Mouse (Mus musculus) layer of hippocampus, postnatal 10 days (tissue): ENCODE data around the gene Gm9857. TPM values are rescaled to one million over a fixed set of nuclear protein-coding genes. Genes with fewer than 3 reads are reported as not detected.

Experiments used
- DNase-seq, 2 experiments: peaks; one replicate each; pipeline ENCODE4 v3.0.0; 2021; ENCODE audit warnings: low spot score in 2 of 2
- total RNA-seq, 2 experiments: library from RNA; stranded (reverse); gene quantifications; 2 replicates each; pipeline ENCODE4 v1.2.3; 2021

The Gm9857 gene
- total RNA-seq, 2 experiments from 2014 or later = not detected

- no peak for DNase-seq
Observed at GRCm38 (mm10) chr3:108926308-108926707, 13.9 kb downstream of the Gm9857 start.

DNA sequence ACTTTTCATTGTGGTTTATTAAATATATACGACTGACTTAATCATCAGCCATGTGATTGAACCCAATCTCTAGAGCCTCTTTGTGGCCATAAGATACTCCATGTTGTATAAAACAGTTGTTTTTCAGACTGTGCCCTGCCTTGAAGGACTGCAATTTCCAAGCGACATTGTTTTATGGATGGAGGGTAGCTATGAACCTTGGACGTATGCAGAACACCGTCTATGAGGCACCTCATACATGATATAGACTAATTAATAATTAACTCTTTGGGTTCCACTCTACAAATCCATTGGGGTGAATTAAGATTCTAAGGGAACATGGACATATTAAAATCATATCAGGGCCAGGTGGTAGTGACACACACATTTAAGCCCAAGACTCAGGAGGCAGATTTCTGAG, 14.6 kb downstream of the Gm9857 start:
- no peak for DNase-seq

- no peak for DNase-seq
Observed at GRCm38 (mm10) chr3:108921822-108922221, 18.4 kb downstream of the Gm9857 start.

DNA sequence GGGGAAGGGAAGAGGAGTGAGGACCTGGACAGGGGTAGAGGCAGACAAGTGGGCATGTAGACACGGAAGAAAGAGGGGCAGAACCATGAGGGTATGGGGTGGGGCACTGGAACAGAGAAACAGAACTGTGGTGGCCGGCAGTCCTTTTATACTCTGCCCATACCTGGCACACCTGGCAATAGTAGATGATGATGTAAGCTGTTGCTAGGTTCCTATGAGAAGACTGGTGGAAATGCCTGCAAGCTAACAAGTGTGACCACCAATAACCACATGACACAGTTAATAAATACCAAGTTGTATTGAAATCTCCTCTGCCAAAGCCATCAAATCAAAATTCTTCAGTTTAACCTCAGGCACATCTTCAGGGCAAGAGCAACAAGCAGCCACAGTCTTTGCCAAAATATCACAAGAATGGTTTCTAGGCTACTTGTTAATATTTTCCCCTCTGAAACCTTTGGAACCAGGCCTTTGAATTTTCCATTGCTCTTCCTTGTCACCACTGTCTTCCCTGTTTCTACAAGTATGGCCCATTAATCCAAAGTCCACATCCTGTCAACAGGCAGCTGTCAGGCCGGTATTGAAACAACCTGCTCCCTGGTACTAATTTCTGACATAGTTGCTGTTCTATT, 19.7 kb downstream of the Gm9857 start:
- DNase-seq = no peak

DNA sequence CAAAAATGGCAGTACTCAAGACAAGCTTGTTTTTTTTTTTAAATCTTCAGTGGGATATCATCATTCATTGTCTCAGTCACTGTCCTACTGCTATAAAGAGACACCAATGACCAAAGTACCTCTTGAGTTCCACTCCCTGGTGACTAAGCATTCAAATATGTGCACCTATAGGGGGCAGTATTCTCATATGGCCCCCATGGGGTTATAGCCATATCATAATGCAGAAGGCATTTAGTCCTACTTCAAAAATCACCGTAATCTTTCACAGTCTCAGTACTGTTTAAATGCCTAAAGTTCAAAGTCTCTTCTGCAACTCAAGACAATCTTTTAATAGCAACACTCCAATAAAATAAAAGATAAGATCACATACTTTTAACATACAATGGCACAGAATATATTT, 21.4 kb downstream of the Gm9857 start:
- DNase-seq = no peak

DNA sequence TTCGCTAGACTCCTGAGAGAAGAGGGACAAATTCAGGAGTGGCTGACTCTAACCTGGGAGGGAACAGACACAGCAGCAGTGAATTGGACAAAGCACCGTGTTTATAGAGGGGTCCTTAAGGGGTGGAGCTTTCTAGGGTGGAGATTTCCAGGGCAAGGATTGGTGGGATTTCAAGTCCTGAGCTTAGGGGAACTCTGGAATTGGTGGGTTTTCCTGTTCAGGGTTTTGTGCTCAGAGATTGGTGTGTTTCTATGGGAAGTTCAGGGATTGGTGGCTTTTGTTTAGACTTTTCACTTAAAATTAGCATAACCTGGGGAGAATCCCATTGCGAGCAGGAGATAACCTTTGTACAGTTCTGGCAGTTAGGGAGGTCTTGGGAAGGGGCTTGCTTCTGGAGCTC, 22.3 kb downstream of the Gm9857 start:
- no peak for DNase-seq

GRCm38 (mm10) chr3:108916857-108917256, 23.4 kb downstream of the Gm9857 start:
- no peak for DNase-seq

DNA sequence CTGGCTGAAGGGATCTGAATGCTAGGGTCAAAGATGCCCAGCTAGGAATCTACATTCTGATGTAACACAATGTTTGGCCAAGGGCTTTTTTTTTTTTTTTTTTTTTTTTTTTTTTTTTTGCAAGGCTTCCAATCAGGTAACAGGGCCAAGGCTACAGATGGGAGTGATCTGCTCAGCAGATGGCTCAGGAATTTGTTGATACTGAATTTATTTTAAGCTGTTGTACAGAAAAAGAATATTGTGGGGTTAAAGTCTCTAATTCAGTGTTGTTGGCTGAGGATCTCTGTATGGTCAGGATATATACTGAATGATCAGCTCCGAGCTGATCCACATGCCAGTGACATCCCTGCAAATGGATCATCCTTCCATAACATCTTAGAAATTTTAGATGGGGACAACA, 24.2 kb downstream of the Gm9857 start:
- DNase-seq = no peak

DNA sequence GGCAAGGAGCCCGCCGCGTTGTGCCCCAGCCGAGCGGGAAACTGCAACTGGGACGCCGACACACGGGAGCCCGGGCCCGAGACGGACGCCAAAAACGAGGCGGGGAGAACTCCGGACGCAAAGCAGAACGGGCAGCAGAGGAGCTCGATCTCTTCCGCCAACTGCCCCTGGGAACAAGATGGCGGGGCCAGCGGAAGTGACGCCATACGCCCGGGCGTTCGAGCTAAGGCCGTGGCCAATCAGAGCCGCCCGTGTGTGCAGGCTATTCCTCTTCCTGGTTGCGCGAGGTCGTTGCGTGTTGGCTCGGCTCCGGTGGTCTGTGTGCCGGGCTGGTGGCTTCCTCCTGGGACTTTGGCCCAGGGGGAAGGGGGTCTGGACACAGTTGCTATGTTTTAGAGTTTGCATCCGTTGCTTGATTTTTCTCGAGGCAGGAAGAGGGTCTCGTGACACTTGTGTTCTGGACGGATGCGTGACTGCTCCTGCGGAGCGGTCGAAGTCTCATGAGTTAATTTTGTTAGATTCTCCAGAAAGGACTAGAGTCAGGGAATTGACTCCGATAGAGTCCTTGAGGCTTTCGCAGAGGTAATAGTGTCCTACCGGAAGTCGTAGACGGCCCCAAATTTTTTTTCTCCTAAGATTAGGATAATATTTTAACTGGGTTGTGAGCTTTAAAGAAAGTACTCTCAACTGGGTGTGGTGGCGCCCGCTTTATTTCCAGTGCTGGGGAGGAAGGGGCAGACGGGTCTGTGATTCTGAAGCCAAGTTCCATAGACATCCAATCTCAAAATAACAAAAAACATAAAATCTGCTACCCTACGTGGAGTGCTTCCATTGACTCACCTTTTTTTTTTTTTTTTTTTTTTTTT, 28.5 kb downstream of the Gm9857 start, which contains the start of gene Prpf38b:
TSS of gene Prpf38b (minus strand) at position 180 of the 866 bp plus-strand sequence.
- DNase-seq = peak; percentile 92 to 95

DNA sequence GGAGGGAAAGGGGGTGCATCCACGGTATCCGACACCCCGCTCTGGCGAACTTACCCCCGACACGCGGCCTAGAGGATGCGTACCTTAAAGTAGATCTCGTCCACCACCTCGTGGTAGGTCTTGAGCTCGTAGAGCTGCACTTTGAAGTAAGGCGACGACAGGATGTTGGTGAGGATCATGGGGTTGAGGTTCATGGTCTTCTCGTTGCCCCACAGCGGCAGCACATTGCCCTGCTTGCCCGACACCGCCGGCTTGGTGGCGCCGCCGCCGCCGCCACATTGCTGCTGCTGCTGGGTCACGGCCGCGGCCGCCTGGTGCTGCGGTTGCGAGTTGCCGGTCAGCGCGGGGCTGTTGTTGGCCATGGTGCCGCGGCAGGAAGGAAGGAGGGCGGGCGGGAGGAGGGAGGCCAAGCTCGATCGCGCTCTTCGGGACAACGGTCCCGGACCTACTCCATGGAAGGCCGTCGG, 29.1 kb downstream of the Gm9857 start:
- peak; percentile 63 to 65 for DNase-seq

- DNase-seq = no peak
Observed at GRCm38 (mm10) chr3:108910303-108911080, 29.8 kb downstream of the Gm9857 start.

- DNase-seq = no peak
Observed at GRCm38 (mm10) chr3:108902934-108903333, 37.3 kb downstream of the Gm9857 start.

GRCm38 (mm10) chr3:108902038-108902437, 38.2 kb downstream of the Gm9857 start:
- DNase-seq = no peak

DNA sequence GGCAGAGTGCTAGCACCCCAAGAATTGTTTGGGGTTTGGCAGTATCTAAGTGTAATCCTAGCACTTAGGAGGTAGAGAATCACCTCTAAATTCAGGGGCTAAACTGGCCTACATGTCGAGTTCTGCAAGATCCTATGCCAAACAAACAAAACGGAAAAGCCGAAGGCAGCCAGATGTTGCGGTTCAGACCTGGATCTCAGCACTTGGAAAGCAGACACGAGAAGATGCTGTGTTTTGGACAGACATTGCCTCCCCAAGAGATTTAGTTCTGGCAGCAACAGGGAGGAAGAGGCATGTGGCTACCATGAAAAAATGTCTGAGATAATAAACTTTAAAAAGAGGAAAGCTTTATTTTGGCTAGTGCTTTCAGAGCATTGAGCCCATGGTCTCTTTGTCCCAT, 39.6 kb downstream of the Gm9857 start:
- no peak for DNase-seq

DNA sequence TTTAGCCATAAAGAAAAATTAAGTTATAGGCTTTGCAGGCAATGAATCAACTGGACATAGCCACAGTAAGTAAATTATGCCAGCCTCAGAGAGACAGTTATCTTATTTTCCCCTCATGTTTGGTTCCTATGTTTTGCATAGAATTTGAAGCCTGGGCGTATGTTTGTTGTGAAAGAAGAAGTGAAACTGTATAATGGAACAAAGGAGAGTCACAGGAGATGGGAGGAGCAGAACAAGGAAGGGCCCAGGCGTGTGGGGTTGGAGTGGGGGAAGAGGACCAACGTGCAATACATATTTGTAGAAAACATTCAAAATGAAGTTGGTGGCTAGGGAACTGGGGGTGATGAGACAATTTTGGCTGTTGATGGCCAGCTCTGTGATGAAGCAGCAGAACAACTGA, 40.1 kb downstream of the Gm9857 start:
- no peak for DNase-seq

- no peak for DNase-seq
Observed at GRCm38 (mm10) chr3:108898640-108899039, 41.6 kb downstream of the Gm9857 start.

GRCm38 (mm10) chr3:108892914-108893313, 47.3 kb downstream of the Gm9857 start:
- no peak for DNase-seq

GRCm38 (mm10) chr3:108892080-108892479, 48.2 kb downstream of the Gm9857 start:
- DNase-seq = no peak
